In the genomic region with DNA sequence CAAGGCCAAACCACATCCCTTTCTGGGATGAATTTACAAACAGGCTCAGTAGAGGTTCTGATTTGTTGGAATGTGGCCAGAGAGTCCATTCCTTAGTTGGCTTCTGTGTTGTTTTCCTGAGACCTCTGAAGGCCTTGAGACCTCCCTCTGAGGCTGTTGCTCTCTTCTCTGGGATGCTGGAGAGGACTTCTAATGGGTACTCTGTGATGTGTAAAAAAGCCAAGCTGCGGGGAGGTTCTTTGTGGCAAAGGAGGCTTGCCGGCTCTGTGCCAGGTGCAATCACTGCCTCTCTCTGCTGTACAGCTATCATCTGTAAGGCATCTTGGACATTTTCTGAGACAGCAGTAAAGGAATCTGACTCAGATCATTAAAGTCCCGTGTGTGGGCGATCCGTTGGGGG, we compare ENCODE assay signal across 20 mouse cellular contexts.
DNase-seq lines count a peak whose midpoint lies in the region; ATAC-seq and TF ChIP-seq lines count a peak whose summit lies in the region.
"Had no signal": no experiment of that assay in that cellular context is flagged by ENCODE, and none has a peak within 500 bp of the region (broad histone marks: within the 10 kb centered on the region; RNA-seq: fewer than 3 reads in every experiment).

No protein-coding gene starts in this region.

- no peak overlapping the region for H3K9ac ChIP-seq in limb, embryonic 14.5 days (ENCODE audit: low read depth, low read length, severe bottlenecking)
- H3K9ac ChIP-seq: heart, embryonic 12.5 days had no signal

- H3K36me3 ChIP-seq in limb, embryonic 14.5 days (ENCODE audit: control insufficient read depth, insufficient read depth, low read length) = no peaks in the 10 kb centered on the region
- H3K36me3 ChIP-seq in limb, embryonic 10.5 days = no peaks in the 10 kb centered on the region
- H3K36me3 ChIP-seq: heart, embryonic 12.5 days; midbrain, embryonic 10.5 days had no signal

- H3K4me1 ChIP-seq in limb, embryonic 14.5 days (ENCODE audit: control insufficient read depth, insufficient read depth, low read length) = 0 out of 2 replicates have a peak, but pooled peaks cover 4% of the 10 kb centered on the region
- H3K4me1 ChIP-seq in limb, embryonic 10.5 days = no peaks in the 10 kb centered on the region
- H3K4me1 ChIP-seq: heart, embryonic 12.5 days; midbrain, embryonic 10.5 days had no signal

- DNase-seq in cerebellum, postnatal 14 days = peak; percentile 30 to 40
- no peak for DNase-seq in cerebellum, adult 8-10 months
- peak; percentile 21 for DNase-seq in limb, embryonic 14.5 days (ENCODE audit: low spot score)
- DNase-seq in limb, embryonic 10.5 days (ENCODE audit: low spot score) = no peak
- peak; percentile 9 for DNase-seq in right cerebral cortex, postnatal 14 days
- DNase-seq in right cerebral cortex, adult 18-20 months = no peak
- DNase-seq in urinary bladder, postnatal 4 days (ENCODE audit: low spot score in 2 of 2) = no peak
- DNase-seq in urinary bladder, adult 2 months (ENCODE audit: low spot score) = no peak
- DNase-seq: adrenal gland, postnatal 36 days; cerebellum, adult 9-10 months; embryo, embryonic 11 days; kidney, adult 11 months; lung, postnatal 14 days; spleen, adult 18-20 months; thymus, adult 18-20 months had no signal

- 43% methylated on average over 5 of the region's 5 CpGs for WGBS in limb, embryonic 14.5 days
- WGBS in limb, embryonic 10.5 days = 76% methylated on average over 5 of the region's 5 CpGs

- TF ChIP-seq POLR2A in limb, embryonic 14.5 days (IDR thresholded peaks at IDR 0.05; ENCODE audit: borderline replicate concordance, extremely low read depth, insufficient read depth, insufficient read length) = no peak

- no peak for ATAC-seq in limb, embryonic 14.5 days (ENCODE audit: low FRiP score, low read depth)
- ATAC-seq: forebrain, embryonic 16.5 days; hindbrain, embryonic 16.5 days had no signal

- no peak overlapping the region for H3K4me2 ChIP-seq in limb, embryonic 14.5 days (replicated peaks; ENCODE audit: low read depth, low read length, severe bottlenecking)
- H3K4me2 ChIP-seq: heart, embryonic 12.5 days; liver, embryonic 11.5 days had no signal

- no peaks in the 10 kb centered on the region for H3K27me3 ChIP-seq in limb, embryonic 14.5 days (ENCODE audit: control insufficient read depth, insufficient read depth, low read length)
- H3K27me3 ChIP-seq in limb, embryonic 10.5 days (ENCODE audit: low read depth, poor library complexity, severe bottlenecking) = 0 out of 2 replicates have a peak, but pooled peaks cover 4% of the 10 kb centered on the region
- H3K27me3 ChIP-seq: heart, embryonic 12.5 days had no signal

- no peak overlapping the region for H3K27ac ChIP-seq in limb, embryonic 14.5 days (replicated peaks; ENCODE audit: low read depth, low read length)
- no peak overlapping the region for H3K27ac ChIP-seq in limb, embryonic 10.5 days
- H3K27ac ChIP-seq: midbrain, embryonic 10.5 days had no signal

- H3K9me3 ChIP-seq in limb, embryonic 14.5 days (ENCODE audit: control insufficient read depth, low read length) = no peaks in the 10 kb centered on the region
- H3K9me3 ChIP-seq in limb, embryonic 10.5 days (replicated peaks) = no peaks in the 10 kb centered on the region
- H3K9me3 ChIP-seq: heart, embryonic 12.5 days; midbrain, embryonic 10.5 days had no signal

- no peak overlapping the region for H3K4me3 ChIP-seq in limb, embryonic 14.5 days (replicated peaks; ENCODE audit: low read length)
- no peak overlapping the region for H3K4me3 ChIP-seq in limb, embryonic 10.5 days
- H3K4me3 ChIP-seq: heart, embryonic 12.5 days; midbrain, embryonic 10.5 days had no signal

Comparison
In these comparisons a context has a peak if more than half of its experiments do, and no peak if none do; other contexts are left out.
1. DNase-seq: peak in cerebellum, postnatal 14 days (2 of 2), limb, embryonic 14.5 days (single experiment) and right cerebral cortex, postnatal 14 days (single experiment); none in cerebellum, adult 8-10 months (single experiment), limb, embryonic 10.5 days (single experiment), right cerebral cortex, adult 18-20 months (single experiment), urinary bladder, postnatal 4 days (0 of 2) and urinary bladder, adult 2 months (single experiment).